Mouse (Mus musculus) gastrocnemius, postnatal 36 days (tissue): ENCODE data around the gene Kalrn. TPM values are rescaled to one million over a fixed set of nuclear protein-coding genes. Genes with fewer than 3 reads are reported as not detected.

Experiments used
- DNase-seq, 2 experiments: peaks; one replicate each; pipeline ENCODE4 v3.0.0; 2022
- intact Hi-C: fragments of 180-260 bp; cut with DNase I; formaldehyde crosslinking; loops from one replicate; pipeline ENCODE4 v1.15.1; 2025
- total RNA-seq, 2 experiments: library from RNA; stranded (reverse); gene quantifications; 2 replicates each; pipeline ENCODE4 v1.2.3; 2021

Kalrn gene
- total RNA-seq, 2 experiments from 2014 or later, result 19.0 to 21.5 TPM

- intact Hi-C loops, result no loop called here
- DNase-seq, result no peak
Measured at GRCm38 (mm10) chr16:33938311-33939132, 634.8 kb downstream of the Kalrn start.

- intact Hi-C loops, result no loop called here
Measured at GRCm38 (mm10) chr16:33937567-33937966, 635.8 kb downstream of the Kalrn start.

GRCm38 (mm10) chr16:33936885-33937284 is 636.4 kb downstream of the Kalrn start:
- intact Hi-C loops, result no loop called here
- DNase-seq, result no peak

More at GRCm38 (mm10) chr16:33937567-33937966, 635.8 kb downstream of the Kalrn start:
- peak; percentile 72 to 76 for DNase-seq

- no peak for DNase-seq
- intact Hi-C loops, result no loop called here
Measured at GRCm38 (mm10) chr16:33935407-33935785, 637.9 kb downstream of the Kalrn start.

- intact Hi-C loops, result no loop called here
- DNase-seq, result no peak
Measured at GRCm38 (mm10) chr16:33934701-33935406, 638.5 kb downstream of the Kalrn start.

GRCm38 (mm10) chr16:33933411-33933810 is 639.9 kb downstream of the Kalrn start:
- no peak for DNase-seq
- intact Hi-C loops, result no loop called here

- DNase-seq, result peak in 1 of 2 experiments; percentile 47
- intact Hi-C loops, result no loop called here
Measured at GRCm38 (mm10) chr16:33932126-33932525, 641.2 kb downstream of the Kalrn start.

- no peak for DNase-seq
- intact Hi-C loops, result no loop called here
Measured at GRCm38 (mm10) chr16:33931682-33932081, 641.6 kb downstream of the Kalrn start.

GRCm38 (mm10) chr16:33930785-33931184 is 642.5 kb downstream of the Kalrn start:
- intact Hi-C loops, result no loop called here
- peak; percentile 42 to 65 for DNase-seq

- intact Hi-C loops, result no loop called here
- no peak for DNase-seq
Measured at GRCm38 (mm10) chr16:33928788-33929462, 644.4 kb downstream of the Kalrn start.

GRCm38 (mm10) chr16:33927263-33927824 is 646.0 kb downstream of the Kalrn start:
- DNase-seq, result no peak
- intact Hi-C loops, result no loop called here

GRCm38 (mm10) chr16:33923758-33924157 is 649.6 kb downstream of the Kalrn start:
- intact Hi-C loops, result no loop called here

GRCm38 (mm10) chr16:33923001-33923316 is 650.4 kb downstream of the Kalrn start:
- DNase-seq, result no peak
- intact Hi-C loops, result no loop called here

More at GRCm38 (mm10) chr16:33923758-33924157, 649.6 kb downstream of the Kalrn start:
- no peak for DNase-seq

GRCm38 (mm10) chr16:33922111-33923000 is 651.0 kb downstream of the Kalrn start:
- no peak for DNase-seq
- intact Hi-C loops, result no loop called here

- DNase-seq, result no peak
- intact Hi-C loops, result no loop called here
Measured at GRCm38 (mm10) chr16:33921514-33921913, 651.8 kb downstream of the Kalrn start.

Other genes starting within 250 kb of the Kalrn start
- not detected for gene Ropn1, start 76.4 kb upstream of the Kalrn start, total RNA-seq
- gene Ccdc14, start 117.1 kb upstream of the Kalrn start, total RNA-seq, result 1 to 10 TPM; 1.7 to 2.3 TPM
- 10 to 100 TPM; 18.6 to 24.2 TPM for gene Mylk, start 171.7 kb upstream of the Kalrn start, total RNA-seq